Mouse (Mus musculus) liver, embryonic 15.5 days (tissue): ENCODE results near the gene Hsd17b2. TPM values are rescaled to one million over a fixed set of nuclear protein-coding genes. Genes with fewer than 3 reads are reported as not detected.

ENCODE experiments used
- ATAC-seq: fragments of 200-750 bp; cut with Nextera tagmentation; 2 replicates; pipeline ENCODE4 v1.8.0; 2017; ENCODE audit warnings: moderate number of reproducible peaks, mild to moderate bottlenecking, moderate library complexity; ENCODE audit not compliant: insufficient read depth
- H3K27ac ChIP-seq: fragments of 300-500 bp; sonication (generic); replicated peaks from 2 replicates; pipeline ENCODE4 v1.5.1; 2015; ENCODE audit warnings: mild to moderate bottlenecking, inconsistent platforms
- H3K27me3 ChIP-seq: fragments of 300-500 bp; sonication (generic); 2 replicates; pipeline ENCODE4 v1.6.1; 2015; ENCODE audit warnings: mild to moderate bottlenecking, inconsistent platforms
- H3K36me3 ChIP-seq: fragments of 300-500 bp; sonication (generic); replicated peaks from 2 replicates; pipeline ENCODE4 v1.6.1; 2015; ENCODE audit warnings: moderate library complexity, mild to moderate bottlenecking, inconsistent platforms
- H3K4me1 ChIP-seq: fragments of 300-500 bp; sonication (generic); replicated peaks from 2 replicates; pipeline ENCODE4 v1.6.1; 2015; ENCODE audit warnings: inconsistent platforms
- H3K4me2 ChIP-seq: fragments of 300-500 bp; sonication (generic); 2 replicates; pipeline ENCODE4 v1.6.1; 2015; ENCODE audit warnings: moderate library complexity, mild to moderate bottlenecking, inconsistent platforms
- H3K4me3 ChIP-seq: fragments of 300-500 bp; sonication (generic); replicated peaks from 2 replicates; pipeline ENCODE4 v1.5.1; 2015; ENCODE audit warnings: mild to moderate bottlenecking, inconsistent platforms
- H3K9ac ChIP-seq: fragments of 300-500 bp; sonication (generic); 2 replicates; pipeline ENCODE4 v1.6.1; 2015; ENCODE audit warnings: moderate library complexity, mild to moderate bottlenecking, inconsistent platforms
- H3K9me3 ChIP-seq: fragments of 300-500 bp; sonication (generic); replicated peaks from 2 replicates; pipeline ENCODE4 v1.6.1; 2016; ENCODE audit warnings: inconsistent platforms
- WGBS: fragments of 180-500 bp; shearing (Covaris S2); methylation state at CpG from one replicate; pipeline ENCODE4 v1.1.7; 2015; ENCODE audit warnings: mixed read lengths; ENCODE audit not compliant: insufficient replicate concordance; 5-methylcytosine and 5-hydroxymethylcytosine counted together
- polyA plus RNA-seq: library from polyadenylated mRNA; unstranded; fragments of >200 nt; fragmentation: Nextera tagmentation; extraction: Ambion mirVana; gene quantifications from 2 replicates; pipeline ENCODE4 v1.2.1, GENCODE M21; 2015

The Hsd17b2 gene
- polyA plus RNA-seq, 1 experiment from 2014 or later, result 74.4 TPM

- Histone ChIP-seq H3K36me3 (no peaks in the 10 kb centered on the region), H3K4me2 (no peak overlapping the region), H3K9me3 (no peaks in the 10 kb centered on the region), H3K4me1 (peaks cover 8% of the 10 kb centered on the region), H3K4me3 (no peak overlapping the region), H3K9ac (no peak overlapping the region), H3K27ac (no peak overlapping the region), H3K27me3 (no peaks in the 10 kb centered on the region)
- 64% methylated on average over 4 of the region's 4 CpGs for WGBS
- no peak for ATAC-seq
Measured at GRCm38 (mm10) chr8:117678650-117679049, 23.1 kb upstream of the Hsd17b2 start.

- Histone ChIP-seq H3K27me3 (no peaks in the 10 kb centered on the region), H3K27ac (no peak overlapping the region), H3K4me2 (no peak overlapping the region), H3K4me1 (peaks cover 9% of the 10 kb centered on the region), H3K36me3 (no peaks in the 10 kb centered on the region), H3K4me3 (no peak overlapping the region), H3K9ac (no peak overlapping the region), H3K9me3 (no peaks in the 10 kb centered on the region)
- 0 out of 2 replicates have a peak, but pooled peaks have one; percentile 22 for ATAC-seq
- 56% methylated on average over 10 of the region's 10 CpGs for WGBS
Measured at GRCm38 (mm10) chr8:117683925-117684472, 17.7 kb upstream of the Hsd17b2 start.

DNA sequence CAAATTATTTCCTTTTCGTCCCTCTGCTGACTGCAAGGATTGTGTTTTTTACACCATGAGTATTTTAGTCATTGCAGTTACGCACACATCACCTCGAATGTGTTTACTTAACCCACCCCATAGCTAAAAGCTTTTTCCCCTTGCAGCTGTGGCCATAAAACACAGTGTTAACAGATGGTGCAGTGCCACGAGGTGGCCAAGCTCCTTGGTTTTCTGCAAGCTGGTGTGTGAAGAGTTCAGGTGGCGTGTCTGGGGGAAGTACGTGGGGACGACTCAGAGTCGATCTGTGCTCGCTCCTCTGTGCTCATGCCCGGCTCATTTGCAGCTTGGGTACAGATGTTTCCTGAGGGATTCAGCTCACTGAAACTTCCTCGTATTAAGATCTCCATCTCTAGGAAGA is 17.2 kb upstream of the Hsd17b2 start:
- WGBS, result 21% methylated on average over 11 of the region's 11 CpGs
- ATAC-seq, result no peak
- Histone ChIP-seq H3K4me2 (no peak overlapping the region), H3K9ac (no peak overlapping the region), H3K27me3 (no peaks in the 10 kb centered on the region), H3K4me3 (no peak overlapping the region), H3K27ac (no peak overlapping the region), H3K9me3 (no peaks in the 10 kb centered on the region), H3K4me1 (peaks cover 9% of the 10 kb centered on the region), H3K36me3 (no peaks in the 10 kb centered on the region)

- 57% methylated on average over 7 of the region's 7 CpGs for WGBS
Measured at GRCm38 (mm10) chr8:117687890-117688289, 13.8 kb upstream of the Hsd17b2 start.

GRCm38 (mm10) chr8:117692131-117692530 is 9.6 kb upstream of the Hsd17b2 start:
- Histone ChIP-seq H3K9ac (no peak overlapping the region), H3K36me3 (no peaks in the 10 kb centered on the region), H3K27ac (no peak overlapping the region; the same call in 1 of the 2 replicates), H3K4me1 (no peaks in the 10 kb centered on the region), H3K4me3 (no peak overlapping the region), H3K9me3 (no peaks in the 10 kb centered on the region), H3K4me2 (no peak overlapping the region), H3K27me3 (no peaks in the 10 kb centered on the region)
- ATAC-seq, result peak; percentile 47; the same call in 1 of the 2 replicates
- 56% methylated on average over 4 of the region's 4 CpGs for WGBS

More at GRCm38 (mm10) chr8:117687890-117688289, 13.8 kb upstream of the Hsd17b2 start:
- Histone ChIP-seq H3K27me3 (no peaks in the 10 kb centered on the region), H3K4me3 (no peak overlapping the region), H3K4me2 (no peak overlapping the region), H3K27ac (no peak overlapping the region), H3K4me1 (peaks cover 9% of the 10 kb centered on the region), H3K9ac (no peak overlapping the region), H3K36me3 (no peaks in the 10 kb centered on the region), H3K9me3 (no peaks in the 10 kb centered on the region)
- no peak for ATAC-seq

DNA sequence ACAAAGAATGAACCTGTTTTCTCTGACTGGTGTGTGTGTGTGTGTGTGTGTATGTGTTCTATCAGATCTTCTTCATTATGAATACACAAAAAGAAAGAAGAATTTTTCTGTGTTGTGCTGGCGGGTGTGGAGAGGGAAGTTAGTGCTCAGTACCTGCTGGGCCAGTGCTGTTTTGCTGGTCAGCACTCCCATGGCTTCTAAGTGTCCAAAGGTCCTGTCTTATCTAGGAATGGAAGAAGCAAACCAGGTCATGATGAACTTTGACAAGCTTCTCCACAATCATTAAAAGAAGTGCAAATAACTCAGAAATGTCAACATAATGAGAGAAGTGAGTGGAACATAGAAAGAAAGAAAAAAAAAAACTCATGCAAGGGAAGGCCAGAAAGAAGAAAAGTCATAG is 6.1 kb upstream of the Hsd17b2 start:
- Histone ChIP-seq H3K9me3 (no peaks in the 10 kb centered on the region), H3K27me3 (no peaks in the 10 kb centered on the region), H3K27ac (0 out of 2 replicates have a peak overlapping the region, but pooled peaks have one; percentile 41), H3K9ac (no peak overlapping the region), H3K36me3 (no peaks in the 10 kb centered on the region), H3K4me2 (no peak overlapping the region), H3K4me1 (no peaks in the 10 kb centered on the region), H3K4me3 (no peak overlapping the region)
- peak; percentile 46; the same call in 1 of the 2 replicates for ATAC-seq
- WGBS, result 35% methylated on average over 1 of the region's 1 CpGs

DNA sequence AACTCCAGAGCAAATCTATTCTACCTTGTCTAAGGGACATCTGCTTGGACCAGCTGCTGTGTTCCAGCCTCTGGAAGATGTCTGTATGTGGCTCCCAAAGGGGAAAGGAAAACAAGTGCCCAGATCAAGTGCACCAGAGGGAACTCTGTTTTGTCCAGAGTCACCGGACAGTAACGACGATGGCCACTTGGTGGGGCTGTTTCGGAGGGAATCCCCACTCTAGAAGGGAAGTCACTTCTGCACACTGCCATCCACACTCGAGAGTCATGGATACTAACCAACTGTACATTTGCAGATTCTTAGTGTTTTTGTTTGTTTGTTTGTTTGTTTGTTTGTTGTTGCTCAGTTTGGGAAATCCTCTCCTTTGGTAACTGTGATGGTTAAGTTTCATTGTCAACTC is 4.5 kb upstream of the Hsd17b2 start:
- no peak overlapping the region for H3K27ac ChIP-seq
- no peaks in the 10 kb centered on the region for H3K27me3 ChIP-seq
- no peak overlapping the region for H3K9ac ChIP-seq
- WGBS, result 29% methylated on average over 5 of the region's 5 CpGs
- H3K9me3 ChIP-seq, result no peaks in the 10 kb centered on the region
- H3K36me3 ChIP-seq, result no peaks in the 10 kb centered on the region
- no peaks in the 10 kb centered on the region for H3K4me1 ChIP-seq
- ATAC-seq, result no peak
- no peak overlapping the region for H3K4me3 ChIP-seq
- no peak overlapping the region for H3K4me2 ChIP-seq

DNA sequence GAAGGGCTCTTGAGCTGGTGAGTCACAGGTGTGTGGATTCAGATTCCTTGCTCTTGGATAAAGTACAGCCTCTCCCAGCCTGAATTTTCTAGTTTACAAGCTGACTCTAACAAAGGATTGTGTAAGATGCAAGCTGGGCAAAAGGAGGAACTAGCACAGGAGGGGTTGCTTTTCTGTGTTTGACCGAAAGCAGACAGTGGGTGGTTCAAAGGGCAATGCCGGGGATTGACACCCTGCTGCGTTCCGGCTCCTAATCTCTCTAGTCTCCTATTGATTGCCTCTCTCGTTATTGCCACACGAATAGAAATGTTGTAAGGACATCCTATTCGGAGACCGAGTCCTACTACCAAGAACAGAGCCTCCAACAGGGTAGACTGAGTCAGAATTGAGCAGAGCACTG is 1.0 kb upstream of the Hsd17b2 start:
- Histone ChIP-seq H3K27ac (peak overlapping the region; percentile 70), H3K4me2 (peak overlapping the region; percentile 50), H3K4me1 (no peaks in the 10 kb centered on the region), H3K27me3 (no peaks in the 10 kb centered on the region), H3K9me3 (no peaks in the 10 kb centered on the region), H3K4me3 (no peak overlapping the region), H3K36me3 (no peaks in the 10 kb centered on the region), H3K9ac (no peak overlapping the region)
- ATAC-seq, result peak; percentile 49
- WGBS, result 64% methylated on average over 8 of the region's 8 CpGs

GRCm38 (mm10) chr8:117701246-117701645 is 458 bp upstream of the Hsd17b2 start:
- H3K4me2 ChIP-seq, result peak overlapping the region; percentile 50
- ATAC-seq, result peak; percentile 23; the same call in 1 of the 2 replicates
- H3K27ac ChIP-seq, result peak overlapping the region; percentile 70
- no peaks in the 10 kb centered on the region for H3K36me3 ChIP-seq
- no peaks in the 10 kb centered on the region for H3K4me1 ChIP-seq
- H3K9ac ChIP-seq, result no peak overlapping the region
- 66% methylated on average over 8 of the region's 8 CpGs for WGBS
- H3K9me3 ChIP-seq, result no peaks in the 10 kb centered on the region
- peak overlapping the region; percentile 49; the same call in 1 of the 2 replicates for H3K4me3 ChIP-seq
- no peaks in the 10 kb centered on the region for H3K27me3 ChIP-seq

DNA sequence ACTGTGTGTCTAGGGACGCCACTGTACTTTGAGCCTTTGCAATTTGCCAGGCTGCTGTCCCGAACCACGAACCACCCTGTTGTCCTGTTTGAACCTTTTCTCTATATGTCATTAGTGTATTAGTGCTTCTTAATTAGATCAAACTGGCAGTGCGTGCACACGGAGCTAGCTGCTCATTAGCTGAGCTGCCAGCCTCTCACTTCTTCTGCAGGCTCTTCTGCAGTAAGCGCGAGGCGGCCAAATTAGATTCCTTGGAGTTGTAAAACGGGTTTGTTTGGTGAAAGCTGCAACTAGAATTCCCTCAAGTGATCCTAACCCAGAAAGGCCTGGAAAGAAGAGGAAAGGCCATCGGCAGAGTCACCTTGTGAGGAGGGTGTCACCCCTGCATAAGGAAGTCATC is 997 bp downstream of the Hsd17b2 start:
- H3K9ac ChIP-seq, result 0 out of 2 replicates have a peak overlapping the region, but pooled peaks have one; percentile 6
- H3K27me3 ChIP-seq, result no peaks in the 10 kb centered on the region
- WGBS, result 60% methylated on average over 10 of the region's 10 CpGs
- H3K4me3 ChIP-seq, result peak overlapping the region; percentile 49
- no peaks in the 10 kb centered on the region for H3K9me3 ChIP-seq
- no peak for ATAC-seq
- H3K27ac ChIP-seq, result peak overlapping the region; percentile 70
- peak overlapping the region; percentile 50 for H3K4me2 ChIP-seq
- H3K4me1 ChIP-seq, result no peaks in the 10 kb centered on the region
- 0 out of 2 replicates have a peak, but pooled peaks cover 6% of the 10 kb centered on the region for H3K36me3 ChIP-seq

DNA sequence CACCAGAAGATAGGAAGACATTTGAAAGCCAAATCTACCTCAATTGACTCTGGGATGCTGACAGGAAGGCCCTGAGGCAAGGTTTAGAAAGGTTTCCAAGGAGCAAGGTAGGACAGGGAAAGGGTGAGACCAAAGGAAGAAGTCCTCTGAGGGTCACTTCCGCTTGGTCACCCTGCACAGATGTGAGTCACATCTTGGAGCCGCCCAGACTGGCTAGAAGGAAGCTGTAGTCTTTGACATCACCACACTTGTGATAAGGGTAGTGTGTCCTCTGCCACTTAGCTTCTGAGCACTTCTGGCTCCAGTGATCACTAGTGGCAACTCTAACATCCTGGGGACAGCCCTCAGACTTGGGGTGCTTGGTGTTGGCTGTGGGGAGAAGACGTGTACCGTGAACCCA is 4.4 kb downstream of the Hsd17b2 start:
- 60% methylated on average over 4 of the region's 4 CpGs for WGBS
- H3K4me3 ChIP-seq, result no peak overlapping the region
- H3K27me3 ChIP-seq, result no peaks in the 10 kb centered on the region
- no peak overlapping the region for H3K4me2 ChIP-seq
- no peak overlapping the region for H3K27ac ChIP-seq
- no peak overlapping the region for H3K9ac ChIP-seq
- H3K4me1 ChIP-seq, result no peaks in the 10 kb centered on the region
- ATAC-seq, result no peak
- 0 out of 2 replicates have a peak, but pooled peaks cover 6% of the 10 kb centered on the region for H3K36me3 ChIP-seq
- H3K9me3 ChIP-seq, result no peaks in the 10 kb centered on the region

DNA sequence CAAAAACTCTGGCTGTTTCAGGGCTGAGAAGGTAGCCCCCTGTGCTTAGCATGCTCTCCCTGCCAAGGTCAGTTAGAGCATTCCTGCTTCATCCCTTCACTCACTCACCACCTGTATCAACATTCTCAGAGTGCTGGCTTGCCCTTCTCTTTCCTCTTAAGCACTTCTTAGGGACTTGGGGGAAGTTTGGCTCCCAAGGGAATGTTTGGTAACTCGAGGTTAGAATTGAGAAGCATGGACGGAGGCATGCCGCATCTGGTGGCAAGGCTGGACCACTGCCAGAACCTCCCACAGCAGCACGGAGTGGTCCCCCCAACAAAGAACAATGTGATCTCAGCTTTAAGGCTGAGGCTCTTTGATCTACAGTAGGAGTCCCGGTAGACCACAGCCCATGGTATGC is 10.5 kb downstream of the Hsd17b2 start:
- ATAC-seq, result no peak
- H3K9me3 ChIP-seq, result no peaks in the 10 kb centered on the region
- no peak overlapping the region for H3K27ac ChIP-seq
- peaks cover 14% of the 10 kb centered on the region; the same call in 1 of the 2 replicates for H3K36me3 ChIP-seq
- no peak overlapping the region for H3K4me2 ChIP-seq
- no peak overlapping the region for H3K9ac ChIP-seq
- no peaks in the 10 kb centered on the region for H3K27me3 ChIP-seq
- no peaks in the 10 kb centered on the region; the same call in 1 of the 2 replicates for H3K4me1 ChIP-seq
- no peak overlapping the region for H3K4me3 ChIP-seq
- 64% methylated on average over 5 of the region's 5 CpGs for WGBS
